Mouse (Mus musculus): ENCODE results near the gene Pfn5.
A peak's percentile ranks its signal among the peaks of the same experiment; 100 is the strongest.
"Not testable (repeated sequence)": the region's sequence is repeated elsewhere in the genome, so short reads cannot be mapped to it uniquely, and the experiment has no call there.

Pfn5 gene

GRCm38 (mm10) chrX:95557887-95558286 is at the start of gene Pfn5, which contains the start of gene Asb12:
Gene Pfn5, plus strand, starts transcription at chrX:95558104.
Gene Asb12, minus strand, starts transcription at chrX:95557987.
- DNase-seq (ENCODE audit: low spot score), result no peak

- no peak for DNase-seq (ENCODE audit: low spot score)
Observed at GRCm38 (mm10) chrX:95523883-95524282, 34.0 kb upstream of the Pfn5 start.

GRCm38 (mm10) chrX:95525166-95525565 is 32.7 kb upstream of the Pfn5 start:
- no peak for DNase-seq (ENCODE audit: low spot score)

- not testable (repeated sequence) for DNase-seq (ENCODE audit: low spot score)
Observed at GRCm38 (mm10) chrX:95535493-95535892, 22.4 kb upstream of the Pfn5 start.

- DNase-seq (ENCODE audit: low spot score), result no peak
Observed at GRCm38 (mm10) chrX:95554321-95554720, 3.6 kb upstream of the Pfn5 start.

- peak; percentile 3 for DNase-seq (ENCODE audit: low spot score)
Observed at GRCm38 (mm10) chrX:95600609-95601008, 42.7 kb downstream of the Pfn5 start.
